Mouse (Mus musculus) c-Kit-negative CD71-positive TER-119-positive erythroid progenitor cells, embryonic 14.5 days (primary cell): Measurements from ENCODE around the gene Shq1.

Experiments
- DNase-seq: peaks from one replicate; pipeline ENCODE4 v3.0.0-alpha.2; 2013; ENCODE audit warnings: low read depth, low spot score

Gene Shq1

GRCm38 (mm10) chr6:100533364-100533763 lies 137.6 kb downstream of the Shq1 start:
- DNase-seq = no peak

GRCm38 (mm10) chr6:100532326-100532725 lies 138.6 kb downstream of the Shq1 start:
- DNase-seq = no peak

GRCm38 (mm10) chr6:100529673-100530072 lies 141.3 kb downstream of the Shq1 start:
- DNase-seq = no peak

GRCm38 (mm10) chr6:100528556-100528955 lies 142.4 kb downstream of the Shq1 start:
- DNase-seq = no peak

GRCm38 (mm10) chr6:100527972-100528371 lies 143.0 kb downstream of the Shq1 start:
- no peak for DNase-seq

- DNase-seq = no peak
Measured at GRCm38 (mm10) chr6:100527161-100527560, 143.8 kb downstream of the Shq1 start.

GRCm38 (mm10) chr6:100526066-100526465 lies 144.9 kb downstream of the Shq1 start:
- DNase-seq = no peak

- DNase-seq = no peak
Measured at GRCm38 (mm10) chr6:100525496-100525895, 145.5 kb downstream of the Shq1 start.

GRCm38 (mm10) chr6:100522495-100522894 lies 148.5 kb downstream of the Shq1 start:
- DNase-seq = no peak

- DNase-seq = no peak
Measured at GRCm38 (mm10) chr6:100521615-100522398, 149.2 kb downstream of the Shq1 start.

- no peak for DNase-seq
Measured at GRCm38 (mm10) chr6:100520558-100521099, 150.3 kb downstream of the Shq1 start.

GRCm38 (mm10) chr6:100519837-100520236 lies 151.1 kb downstream of the Shq1 start:
- no peak for DNase-seq
